Mouse (Mus musculus) intestine, embryonic 15.5 days (tissue): ENCODE data around the gene Unc13a. TPM values are rescaled to one million over a fixed set of nuclear protein-coding genes. Genes with fewer than 3 reads are reported as not detected.

ENCODE experiments used
- ATAC-seq: fragments of 200-750 bp; cut with Nextera tagmentation; 2 replicates; pipeline ENCODE4 v1.8.0; 2017; ENCODE audit warnings: moderate TSS enrichment, moderate library complexity
- H3K27ac ChIP-seq: fragments of 300-500 bp; sonication (generic); 2 replicates; pipeline ENCODE4 v1.5.1; 2015; ENCODE audit warnings: mild to moderate bottlenecking, inconsistent platforms
- H3K27me3 ChIP-seq: fragments of 300-500 bp; sonication (generic); replicated peaks from 2 replicates; pipeline ENCODE4 v1.6.1; 2015; ENCODE audit warnings: inconsistent platforms
- H3K36me3 ChIP-seq: fragments of 300-500 bp; sonication (generic); 2 replicates; pipeline ENCODE4 v1.6.1; 2015; ENCODE audit warnings: inconsistent platforms
- H3K4me1 ChIP-seq: fragments of 300-500 bp; sonication (generic); replicated peaks from 2 replicates; pipeline ENCODE4 v1.6.1; 2015; ENCODE audit warnings: inconsistent platforms
- H3K4me2 ChIP-seq: fragments of 300-500 bp; sonication (generic); replicated peaks from 2 replicates; pipeline ENCODE4 v1.6.1; 2015; ENCODE audit warnings: mild to moderate bottlenecking, inconsistent platforms
- H3K4me3 ChIP-seq: fragments of 300-500 bp; sonication (generic); replicated peaks from 2 replicates; pipeline ENCODE4 v1.5.1; 2015; ENCODE audit warnings: inconsistent platforms
- H3K9ac ChIP-seq: fragments of 300-500 bp; sonication (generic); 2 replicates; pipeline ENCODE4 v1.6.1; 2015; ENCODE audit warnings: inconsistent platforms
- H3K9me3 ChIP-seq: fragments of 300-500 bp; sonication (generic); 2 replicates; pipeline ENCODE4 v1.6.1; 2016; ENCODE audit warnings: inconsistent platforms
- WGBS: fragments of 180-500 bp; shearing (Covaris S2); methylation state at CpG from one replicate; pipeline ENCODE4 v1.1.7; 2015; 5-methylcytosine and 5-hydroxymethylcytosine counted together
- polyA plus RNA-seq: library from polyadenylated mRNA; unstranded; fragments of >200 nt; fragmentation: Nextera tagmentation; extraction: Ambion mirVana; gene quantifications from 2 replicates; pipeline ENCODE4 v1.2.1, GENCODE M21; 2015

Gene Unc13a
- polyA plus RNA-seq, 1 experiment from 2014 or later, result 1.3 TPM

GRCm38 (mm10) chr8:71672168-71672735, 695 bp upstream of the Unc13a start:
- peak overlapping the region; percentile 6; the same call in 1 of the 2 replicates for H3K27ac ChIP-seq

GRCm38 (mm10) chr8:71670621-71671548, 672 bp downstream of the Unc13a start:
- Histone ChIP-seq H3K4me2 (peak overlapping the region; percentile 86), H3K4me1 (peaks cover 31% of the 10 kb centered on the region), H3K27ac (no peak overlapping the region), H3K36me3 (no peaks in the 10 kb centered on the region), H3K27me3 (peaks cover 13% of the 10 kb centered on the region), H3K9ac (peak overlapping the region; percentile 1; the same call in 1 of the 2 replicates), H3K4me3 (peak overlapping the region; percentile 43), H3K9me3 (no peaks in the 10 kb centered on the region)
- under 1% methylated on average over 59 of the region's 64 CpGs for WGBS
- ATAC-seq, result peak; percentile 38

More at GRCm38 (mm10) chr8:71672168-71672735, 695 bp upstream of the Unc13a start:
- WGBS, result 55% methylated on average over 6 of the region's 6 CpGs
- ATAC-seq, result no peak
- Histone ChIP-seq H3K9me3 (no peaks in the 10 kb centered on the region), H3K9ac (no peak overlapping the region), H3K27me3 (peaks cover 11% of the 10 kb centered on the region), H3K36me3 (no peaks in the 10 kb centered on the region), H3K4me3 (no peak overlapping the region), H3K4me1 (peaks cover 30% of the 10 kb centered on the region), H3K4me2 (peak overlapping the region; percentile 86)

GRCm38 (mm10) chr8:71670198-71670597, 1.4 kb downstream of the Unc13a start:
- no peak overlapping the region for H3K9ac ChIP-seq
- H3K4me3 ChIP-seq, result peak overlapping the region; percentile 43
- H3K27ac ChIP-seq, result no peak overlapping the region
- ATAC-seq, result no peak
- H3K4me1 ChIP-seq, result peaks cover 29% of the 10 kb centered on the region
- H3K9me3 ChIP-seq, result no peaks in the 10 kb centered on the region
- WGBS, result 13% methylated on average over 9 of the region's 12 CpGs
- peak overlapping the region; percentile 86 for H3K4me2 ChIP-seq
- peaks cover 13% of the 10 kb centered on the region for H3K27me3 ChIP-seq
- H3K36me3 ChIP-seq, result no peaks in the 10 kb centered on the region

GRCm38 (mm10) chr8:71668220-71668975, 3.2 kb downstream of the Unc13a start:
- H3K36me3 ChIP-seq, result no peaks in the 10 kb centered on the region
- WGBS, result 3% methylated on average over 21 of the region's 21 CpGs
- peak overlapping the region; percentile 5; the same call in 1 of the 2 replicates for H3K4me3 ChIP-seq
- no peak overlapping the region for H3K27ac ChIP-seq
- no peak overlapping the region for H3K9ac ChIP-seq
- peak overlapping the region; percentile 46 for H3K4me2 ChIP-seq
- H3K27me3 ChIP-seq, result peaks cover 19% of the 10 kb centered on the region
- peaks cover 29% of the 10 kb centered on the region for H3K4me1 ChIP-seq
- no peak for ATAC-seq
- no peaks in the 10 kb centered on the region for H3K9me3 ChIP-seq

GRCm38 (mm10) chr8:71667256-71667655, 4.3 kb downstream of the Unc13a start:
- Histone ChIP-seq H3K4me2 (no peak overlapping the region), H3K27ac (no peak overlapping the region), H3K4me1 (peaks cover 29% of the 10 kb centered on the region), H3K9me3 (no peaks in the 10 kb centered on the region), H3K9ac (no peak overlapping the region), H3K4me3 (no peak overlapping the region), H3K27me3 (peaks cover 27% of the 10 kb centered on the region), H3K36me3 (no peaks in the 10 kb centered on the region)
- 57% methylated on average over 5 of the region's 5 CpGs for WGBS
- no peak for ATAC-seq

- Histone ChIP-seq H3K4me3 (no peak overlapping the region), H3K36me3 (no peaks in the 10 kb centered on the region), H3K4me1 (peaks cover 29% of the 10 kb centered on the region), H3K9ac (no peak overlapping the region), H3K9me3 (no peaks in the 10 kb centered on the region), H3K27me3 (peaks cover 27% of the 10 kb centered on the region), H3K4me2 (no peak overlapping the region), H3K27ac (no peak overlapping the region)
- ATAC-seq, result no peak
- 43% methylated on average over 1 of the region's 1 CpGs for WGBS
Observed at GRCm38 (mm10) chr8:71666855-71667254, 4.7 kb downstream of the Unc13a start.

- H3K4me1 ChIP-seq, result peaks cover 22% of the 10 kb centered on the region; the same call in 1 of the 2 replicates
- peak overlapping the region; percentile 18 for H3K4me3 ChIP-seq
- H3K4me2 ChIP-seq, result peak overlapping the region; percentile 59
- no peaks in the 10 kb centered on the region for H3K9me3 ChIP-seq
- ATAC-seq, result peak; percentile 79
- H3K9ac ChIP-seq, result no peak overlapping the region
- no peak overlapping the region for H3K27ac ChIP-seq
- WGBS, result 4% methylated on average over 22 of the region's 22 CpGs
- H3K27me3 ChIP-seq, result peaks cover 24% of the 10 kb centered on the region
- no peaks in the 10 kb centered on the region for H3K36me3 ChIP-seq
Observed at GRCm38 (mm10) chr8:71665331-71666130, 6.0 kb downstream of the Unc13a start.

- peak overlapping the region; percentile 35; the same call in 1 of the 2 replicates for H3K4me2 ChIP-seq
- WGBS, result 9% methylated on average over 36 of the region's 36 CpGs
- peaks cover 55% of the 10 kb centered on the region for H3K27me3 ChIP-seq
- H3K4me1 ChIP-seq, result peaks cover 6% of the 10 kb centered on the region
- peak; percentile 41 for ATAC-seq
- H3K27ac ChIP-seq, result no peak overlapping the region
- no peaks in the 10 kb centered on the region for H3K36me3 ChIP-seq
- H3K4me3 ChIP-seq, result no peak overlapping the region
- no peak overlapping the region for H3K9ac ChIP-seq
- no peaks in the 10 kb centered on the region for H3K9me3 ChIP-seq
Observed at GRCm38 (mm10) chr8:71660325-71661120, 11.0 kb downstream of the Unc13a start.

- Histone ChIP-seq H3K9me3 (no peaks in the 10 kb centered on the region), H3K36me3 (no peaks in the 10 kb centered on the region), H3K4me2 (no peak overlapping the region), H3K4me3 (no peak overlapping the region), H3K4me1 (peaks cover 9% of the 10 kb centered on the region), H3K27me3 (peaks cover 63% of the 10 kb centered on the region), H3K27ac (no peak overlapping the region), H3K9ac (no peak overlapping the region)
- ATAC-seq, result no peak
- WGBS, result 73% methylated on average over 1 of the region's 1 CpGs
Observed at GRCm38 (mm10) chr8:71659751-71660150, 11.8 kb downstream of the Unc13a start.

GRCm38 (mm10) chr8:71658515-71659049, 13.0 kb downstream of the Unc13a start:
- no peak overlapping the region for H3K4me2 ChIP-seq
- no peaks in the 10 kb centered on the region for H3K9me3 ChIP-seq
- no peaks in the 10 kb centered on the region for H3K36me3 ChIP-seq
- H3K4me1 ChIP-seq, result peaks cover 14% of the 10 kb centered on the region
- ATAC-seq, result 0 out of 2 replicates have a peak, but pooled peaks have one; percentile 15
- H3K9ac ChIP-seq, result no peak overlapping the region
- 22% methylated on average over 17 of the region's 17 CpGs for WGBS
- peaks cover 69% of the 10 kb centered on the region for H3K27me3 ChIP-seq
- no peak overlapping the region for H3K27ac ChIP-seq
- H3K4me3 ChIP-seq, result no peak overlapping the region
